Mouse (Mus musculus): Measurements from ENCODE around the gene Adam15.

- TF ChIP-seq ZNF384 (IDR thresholded peaks at IDR 0.05; ENCODE audit: low read depth, low read length) = no peak
- no peak for TF ChIP-seq CHD2 (IDR thresholded peaks at IDR 0.05; ENCODE audit: low read depth, low read length)
Observed at GRCm38 (mm10) chr3:89316833-89317232, 33.0 kb downstream of the Adam15 start.

All from ES-E14 (cell line).